Mouse (Mus musculus): ENCODE results near the gene St8sia6.

- TF ChIP-seq POLR2A (IDR thresholded peaks at IDR 0.05; ENCODE audit: control insufficient read depth, extremely low read depth, insufficient read depth, low read length, poor library complexity) (no peak), CTCF (IDR thresholded peaks at IDR 0.05; ENCODE audit: borderline replicate concordance, control insufficient read depth, extremely low read depth, insufficient read depth, low read length, poor library complexity) (no peak)
Observed at GRCm38 (mm10) chr2:13789365-13789764, 4.5 kb downstream of the St8sia6 start.
